Mouse (Mus musculus) mouse trophoblast stem cell (cell line): Measurements from ENCODE around the gene Olfr827.

Source experiments
- in situ Hi-C, 2 experiments: fragments of 300-500 bp; cut with MseI, MboI; formaldehyde crosslinking; loops; 2 replicates in 1 of 2; 3 replicates in 1 of 2; pipeline ENCODE4 v1.15.1; 2025

Gene Olfr827

DNA sequence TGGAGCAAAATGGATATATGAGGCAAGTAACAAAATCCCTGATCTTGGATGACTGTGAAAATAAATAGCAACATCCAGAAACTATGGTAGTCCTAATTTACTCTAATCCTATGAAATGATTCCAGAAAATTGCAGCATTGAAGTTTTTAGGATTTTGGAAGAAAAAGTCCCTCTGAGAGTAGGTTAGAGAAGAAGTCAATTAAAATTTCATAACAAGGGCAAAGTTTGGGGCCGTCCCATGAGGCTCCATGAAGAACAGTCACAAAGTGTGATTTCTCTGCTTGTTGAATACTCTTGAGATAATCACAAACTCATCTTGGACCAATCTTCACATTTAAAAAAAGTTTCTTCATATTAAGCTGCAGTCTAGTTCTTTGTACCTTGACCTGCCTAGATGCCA, at the start of gene Olfr827:
TSS of gene Olfr827 (minus strand) at position 101 of the 400 bp plus-strand sequence.
- in situ Hi-C loops: no loop called here

DNA sequence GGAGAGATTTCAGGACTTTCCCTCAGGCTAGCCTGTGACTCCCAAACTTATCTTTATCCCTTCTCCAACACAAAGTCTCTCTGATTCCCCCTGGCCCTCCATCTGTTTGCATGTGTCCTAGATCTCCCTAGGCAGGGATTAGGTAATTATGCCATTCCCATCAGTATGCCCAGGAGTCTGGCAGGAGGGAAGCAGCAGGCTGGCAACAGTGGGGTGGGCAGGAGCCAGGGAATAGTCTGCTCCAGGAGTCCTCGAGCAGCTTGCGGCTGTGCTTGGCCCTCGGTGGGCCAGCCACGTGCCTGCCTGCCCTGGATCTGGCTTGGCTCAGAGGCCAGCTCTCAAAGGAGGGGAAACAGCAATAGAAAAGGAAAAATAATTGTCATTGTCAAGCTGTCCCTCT, 49.0 kb upstream of the Olfr827 start:
- in situ Hi-C loops: no loop called here

DNA sequence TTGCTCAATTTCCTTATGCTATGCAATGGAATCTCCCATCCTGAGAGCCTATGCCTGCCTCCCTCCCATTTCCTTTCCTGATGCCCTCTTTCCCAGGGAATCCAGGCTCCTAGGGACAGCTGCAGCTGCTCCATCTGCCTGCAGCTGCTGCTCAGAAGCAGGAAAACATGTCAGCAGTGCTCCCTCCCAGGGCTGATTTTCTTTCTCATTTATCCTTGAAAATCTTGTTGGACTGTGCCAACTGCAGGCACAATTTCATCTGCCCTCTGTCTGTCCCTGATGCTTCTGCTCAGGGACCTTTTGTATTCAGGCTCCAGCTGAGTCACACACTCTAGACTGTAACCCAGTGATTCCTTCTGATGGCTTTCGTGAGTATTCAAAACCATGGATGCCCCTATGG, 45.3 kb upstream of the Olfr827 start:
- in situ Hi-C loops: no loop called here

DNA sequence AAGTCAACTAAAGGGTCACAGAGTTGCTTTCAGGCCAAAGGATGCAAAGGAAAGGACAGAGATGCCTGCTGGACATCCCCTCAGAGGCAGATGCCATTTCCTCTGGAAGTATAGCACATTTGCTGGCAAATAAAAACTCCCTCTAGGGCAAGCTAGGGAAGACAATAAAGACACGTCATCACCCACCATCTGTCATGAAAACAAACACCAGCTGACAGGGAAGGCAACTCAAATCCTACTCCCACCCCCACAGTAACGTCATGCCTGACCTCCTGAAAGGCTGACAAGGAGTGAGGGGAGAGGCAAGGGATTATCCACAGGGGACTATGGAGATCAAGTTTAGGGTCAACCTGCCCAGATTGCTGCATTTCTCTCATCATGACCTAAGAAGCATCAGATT, 30.1 kb upstream of the Olfr827 start:
- in situ Hi-C loops: no loop called here

DNA sequence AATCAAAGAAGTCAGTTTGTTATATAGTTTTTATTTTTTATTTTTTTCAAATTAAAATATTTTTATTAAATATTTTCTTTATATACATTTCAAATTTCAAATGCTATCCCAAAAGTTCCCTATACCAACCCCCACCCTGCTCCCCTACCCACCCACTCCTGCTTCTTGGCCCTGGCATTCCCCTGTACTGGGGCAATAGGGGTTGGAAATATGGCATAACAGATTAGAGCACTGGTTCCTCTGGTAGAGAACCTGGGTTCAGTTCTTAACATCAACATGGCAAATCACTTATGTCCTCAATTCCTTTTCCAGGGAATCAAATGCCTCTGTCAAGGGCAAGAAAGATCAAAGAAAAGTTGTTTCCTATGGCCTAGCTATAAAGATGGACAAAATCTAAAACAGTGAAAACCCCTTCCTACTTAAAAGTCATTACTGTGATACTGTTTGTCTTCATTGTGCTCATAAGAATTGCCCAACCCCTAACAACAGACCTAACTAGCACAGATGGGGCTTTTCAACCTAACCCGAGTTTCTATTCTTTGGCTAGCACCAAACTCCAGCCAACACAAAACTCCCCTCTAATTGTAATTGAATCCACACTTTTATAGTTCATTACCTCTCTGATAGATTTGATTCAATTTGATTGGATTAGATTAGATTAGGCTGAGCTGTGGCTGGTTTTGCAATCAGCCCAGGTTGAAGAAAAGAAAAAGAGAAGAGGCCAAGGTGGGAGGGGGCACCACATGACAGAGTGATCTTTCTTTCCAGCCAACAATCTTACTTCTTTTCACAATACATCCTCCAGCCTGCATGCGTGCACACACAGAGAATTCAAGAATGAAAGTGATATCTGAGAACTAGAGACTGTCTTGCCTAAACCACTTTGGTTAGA, 24.4 kb upstream of the Olfr827 start:
- in situ Hi-C loops: no loop called here

DNA sequence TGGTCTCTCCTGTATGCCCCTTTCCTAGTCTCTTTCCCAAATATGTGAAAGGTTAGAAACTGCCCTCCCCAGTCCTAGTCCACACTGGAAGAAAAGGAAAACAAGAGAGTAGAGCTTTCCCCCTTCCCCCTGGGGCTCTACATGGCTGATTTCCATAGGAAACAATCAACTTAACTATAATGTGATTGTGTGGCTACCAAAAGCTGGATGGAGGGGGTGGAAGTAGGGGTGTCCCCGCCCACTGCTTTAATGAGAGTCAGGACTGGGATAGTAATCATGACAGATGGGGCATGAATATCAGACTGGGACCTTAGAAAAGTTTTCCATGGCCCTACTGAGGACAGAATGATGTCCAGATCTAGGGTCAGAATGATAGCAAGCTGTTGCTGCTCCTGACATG, 20.4 kb upstream of the Olfr827 start:
- in situ Hi-C loops: loop anchor here in 1 of 2 experiments (5.0 kb wide), 1 partner anchor 63 kb away; no protein-coding TSS in a partner anchor

DNA sequence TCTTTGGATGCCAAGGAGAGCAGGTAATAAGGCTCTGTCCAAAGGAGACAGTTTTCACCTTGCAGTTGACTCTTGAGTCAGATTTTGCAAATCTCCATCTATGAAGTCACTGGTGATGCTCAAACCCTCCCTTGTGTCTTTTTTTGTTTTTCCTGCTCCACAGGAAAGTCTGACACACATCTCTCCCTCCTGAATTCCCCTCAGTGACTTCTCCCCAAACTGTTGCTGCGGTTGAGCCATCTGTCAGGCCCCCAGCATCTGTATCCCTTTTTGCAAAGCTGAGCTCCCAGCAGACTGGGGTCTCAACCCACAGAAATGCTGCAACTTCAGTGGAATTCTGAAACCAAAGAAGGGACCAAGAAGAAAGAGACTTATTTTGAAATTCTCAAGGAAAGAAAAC, 17.9 kb upstream of the Olfr827 start:
- in situ Hi-C loops: loop anchor here in 1 of 2 experiments (5.0 kb wide), 1 partner anchor 65 kb away; no protein-coding TSS in a partner anchor

DNA sequence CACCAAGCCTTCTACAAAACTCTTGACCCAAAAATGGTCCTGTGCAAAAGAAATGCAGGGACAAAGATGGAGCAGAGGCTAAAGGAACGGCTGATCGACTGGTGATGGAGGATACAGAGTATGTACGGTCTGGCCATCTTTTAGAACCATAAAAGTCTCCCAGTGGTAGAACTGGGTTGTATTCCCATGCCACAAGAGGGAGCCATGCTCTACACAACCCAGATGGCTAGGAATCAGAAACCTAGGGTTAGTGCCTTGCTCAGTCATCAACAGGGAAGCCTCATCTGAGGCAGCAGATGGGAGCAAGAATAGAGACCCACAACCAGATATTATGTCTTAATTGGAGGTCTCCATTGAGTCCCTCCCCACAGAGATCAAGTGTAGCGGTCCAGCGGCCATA, 15.4 kb upstream of the Olfr827 start:
- in situ Hi-C loops: loop anchor here in 1 of 2 experiments (5.0 kb wide), 1 partner anchor 68 kb away; no protein-coding TSS in a partner anchor

DNA sequence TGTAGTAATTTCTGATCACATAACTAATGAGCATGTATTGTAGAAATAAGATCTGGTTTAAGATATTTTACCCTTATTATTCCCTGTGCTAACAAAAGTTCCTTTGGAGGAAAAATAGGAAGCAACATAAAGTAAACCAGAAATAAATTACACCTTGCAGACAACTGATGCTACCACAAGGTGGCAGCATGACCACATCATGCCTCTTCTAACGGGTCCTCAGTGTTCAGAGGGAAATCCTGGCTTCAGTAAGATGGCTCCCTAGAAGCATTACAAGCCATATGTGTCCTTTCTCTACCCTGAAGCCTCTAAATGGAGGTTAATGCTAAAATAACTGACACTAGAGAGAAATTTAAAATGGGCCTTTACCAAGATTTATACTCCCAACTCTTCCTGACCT, 14.0 kb upstream of the Olfr827 start:
- in situ Hi-C loops: loop anchor here in 1 of 2 experiments (5.0 kb wide), 1 partner anchor 69 kb away; no protein-coding TSS in a partner anchor

DNA sequence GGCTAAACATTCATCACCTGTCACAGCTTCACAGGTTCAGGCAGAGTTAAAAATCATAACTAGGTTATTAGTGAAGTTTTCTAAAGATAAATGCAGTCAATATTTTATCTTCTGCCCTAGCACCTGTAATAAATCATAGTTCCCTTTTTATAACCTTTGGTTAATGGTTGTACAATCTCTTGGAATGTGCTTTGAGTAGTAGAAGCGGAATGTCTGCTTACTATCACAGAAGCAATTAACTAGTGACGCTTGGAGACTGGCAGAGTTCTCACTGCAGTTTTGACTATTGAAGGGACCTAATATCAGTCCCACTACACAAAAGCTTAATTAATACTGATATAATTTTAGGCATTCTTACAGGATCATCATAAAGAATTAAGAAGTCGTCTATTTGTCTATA, 10.8 kb upstream of the Olfr827 start:
- in situ Hi-C loops: loop anchor here in 1 of 2 experiments (5.0 kb wide), 1 partner anchor 72 kb away; no protein-coding TSS in a partner anchor

DNA sequence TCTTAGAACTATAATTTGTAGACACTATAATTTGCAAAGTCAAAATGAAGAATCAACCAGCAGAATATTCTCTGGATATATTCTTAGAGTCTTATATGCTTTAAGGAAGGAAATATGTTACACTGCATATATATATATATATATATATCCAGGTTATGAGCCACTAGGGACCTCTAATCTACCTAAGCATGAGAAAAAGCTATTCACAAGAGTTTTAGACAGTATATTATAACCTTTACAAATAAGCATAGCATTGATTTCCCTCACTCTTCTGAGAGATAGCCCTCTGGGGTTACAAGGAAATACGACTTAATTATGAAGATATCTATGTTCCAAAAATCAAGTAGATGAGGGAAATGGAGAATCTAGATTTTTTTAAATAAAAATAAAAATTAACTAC, 30.1 kb downstream of the Olfr827 start, which contains the start of gene Olfr826:
TSS of gene Olfr826 (minus strand) at position 101 of the 400 bp plus-strand sequence.
- in situ Hi-C loops: no loop called here

DNA sequence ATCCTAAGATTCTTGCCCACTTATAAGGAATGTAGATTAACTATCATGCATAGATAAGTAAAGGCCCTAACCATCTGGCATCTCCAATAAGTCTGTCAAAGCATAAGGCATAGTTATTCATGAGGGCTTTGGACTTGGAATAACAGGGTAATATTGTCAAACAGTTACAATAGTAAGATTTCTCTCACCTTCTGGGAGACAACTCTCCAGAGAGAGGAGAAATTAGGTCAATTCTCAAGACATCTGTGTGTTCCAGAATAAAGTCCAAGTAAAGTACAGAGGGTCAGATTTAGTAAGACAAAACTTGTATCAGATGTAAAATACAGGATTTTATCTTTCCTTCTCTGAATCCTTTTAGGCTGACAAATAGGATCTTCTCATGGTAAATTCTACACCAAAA, 47.5 kb downstream of the Olfr827 start, which contains the start of gene Olfr825:
TSS of gene Olfr825 (minus strand) at position 101 of the 400 bp plus-strand sequence.
- in situ Hi-C loops: no loop called here

DNA sequence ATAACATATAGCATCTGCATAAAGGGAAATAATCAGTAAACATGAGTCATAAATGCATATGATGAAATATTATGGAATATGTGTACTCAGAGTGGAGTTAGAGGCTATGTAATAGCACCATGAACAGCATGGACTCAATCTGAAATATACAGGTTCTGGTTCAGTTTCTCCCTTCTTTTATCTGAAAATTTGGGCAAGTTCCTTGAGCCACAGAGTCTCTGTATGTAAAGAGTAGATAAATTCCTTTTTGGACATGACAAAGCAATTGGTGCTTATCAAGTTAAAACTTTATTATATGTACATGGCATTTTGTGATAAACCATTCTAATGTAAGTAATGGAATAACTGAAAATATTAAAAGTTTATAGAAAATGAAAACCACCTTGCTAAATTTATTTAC, 49.0 kb downstream of the Olfr827 start:
- in situ Hi-C loops: no loop called here
